Mouse (Mus musculus) brain, embryonic 14.5 days (tissue): ENCODE results near the gene Ncapd2.

Experiments
- CTCF ChIP-seq: fragments of 200-500 bp; IDR thresholded peaks from 2 replicates; pipeline ENCODE4 v1.5.1; 2012; ENCODE audit warnings: inconsistent platforms, mild to moderate bottlenecking, moderate library complexity, borderline replicate concordance; ENCODE audit not compliant: insufficient read depth, insufficient read length; ENCODE audit errors: extremely low read depth
- POLR2A ChIP-seq: fragments of 200-500 bp; IDR thresholded peaks from 2 replicates; pipeline ENCODE4 v1.6.1; 2012; ENCODE audit warnings: mild to moderate bottlenecking, inconsistent platforms, borderline replicate concordance; ENCODE audit not compliant: poor library complexity, insufficient read depth, insufficient read length, severe bottlenecking; ENCODE audit errors: extremely low read depth

GRCm38 (mm10) chr6:125172474-125172873 lies 19.0 kb downstream of the Ncapd2 start:
- TF ChIP-seq POLR2A (no peak), CTCF (no peak)
